Mouse (Mus musculus): Measurements from ENCODE around the gene Slc4a8.

- TF ChIP-seq HCFC1 (IDR thresholded peaks at IDR 0.05; ENCODE audit: borderline replicate concordance, insufficient read depth, low read length) (no peak), ZC3H11A (IDR thresholded peaks at IDR 0.05; ENCODE audit: borderline replicate concordance, low read depth, low read length) (no peak), CHD2 (IDR thresholded peaks at IDR 0.05; ENCODE audit: low read depth, low read length) (no peak), ZNF384 (IDR thresholded peaks at IDR 0.05; ENCODE audit: low read depth, low read length) (no peak), MAFK (IDR thresholded peaks at IDR 0.05; ENCODE audit: insufficient read depth, low read depth, low read length) (no peak)
Measured at GRCm38 (mm10) chr15:100728586-100728985, 33.0 kb upstream of the Slc4a8 start.

Data from ES-E14 (cell line).